Mouse (Mus musculus) intestine, postnatal 0 days (tissue): ENCODE measurements at regions not wholly inside any gene's neighbourhood (a gene's known extent, or its start where the extent isn't known, plus 50 kb on each side); places are given as distances from the start of the nearest gene placed in this dataset.

ENCODE experiments used
- ATAC-seq: fragments of 200-750 bp; cut with Nextera tagmentation; 2 replicates; pipeline ENCODE4 v1.8.0; 2017; ENCODE audit warnings: mild to moderate bottlenecking, moderate TSS enrichment, moderate library complexity
- H3K27ac ChIP-seq: fragments of 300-500 bp; sonication (generic); 2 replicates; pipeline ENCODE4 v1.5.1; 2014; ENCODE audit warnings: mild to moderate bottlenecking, low read depth, low read length, moderate library complexity
- H3K27me3 ChIP-seq: fragments of 300-500 bp; sonication (generic); replicated peaks from 2 replicates; pipeline ENCODE4 v1.6.1; 2014; ENCODE audit warnings: low read length, mixed read lengths; ENCODE audit not compliant: control insufficient read depth, insufficient read depth
- H3K36me3 ChIP-seq: fragments of 300-500 bp; sonication (generic); 2 replicates; pipeline ENCODE4 v1.6.1; 2014; ENCODE audit warnings: mild to moderate bottlenecking, moderate library complexity; ENCODE audit not compliant: control insufficient read depth, insufficient read depth
- H3K4me1 ChIP-seq: fragments of 300-500 bp; sonication (generic); replicated peaks from 2 replicates; pipeline ENCODE4 v1.6.1; 2014; ENCODE audit warnings: antibody characterized with exemption, low read length, mixed read lengths; ENCODE audit not compliant: control insufficient read depth, insufficient read depth
- H3K4me2 ChIP-seq: fragments of 300-500 bp; sonication (generic); replicated peaks from 2 replicates; pipeline ENCODE4 v1.6.1; 2014; ENCODE audit warnings: low read depth, mild to moderate bottlenecking, moderate library complexity
- H3K4me3 ChIP-seq: fragments of 300-500 bp; sonication (generic); 2 replicates; pipeline ENCODE4 v1.5.1; 2014; ENCODE audit warnings: low read depth, low read length
- H3K9ac ChIP-seq: fragments of 300-500 bp; sonication (generic); 2 replicates; pipeline ENCODE4 v1.6.1; 2014; ENCODE audit warnings: mild to moderate bottlenecking, low read depth, low read length
- H3K9me3 ChIP-seq: fragments of 300-500 bp; sonication (generic); 2 replicates; pipeline ENCODE4 v1.6.1; 2016; ENCODE audit warnings: mixed run types; ENCODE audit not compliant: control insufficient read depth
- CTCF ChIP-seq: sonication (generic); IDR thresholded peaks from 2 replicates; pipeline ENCODE4 v1.5.1; 2016; ENCODE audit warnings: low read depth, mild to moderate bottlenecking, control low read depth, antibody characterized with exemption, moderate library complexity
- WGBS: fragments of 180-500 bp; shearing (Covaris S2); extraction: QIAGEN DNeasy Blood & Tissue Kit; methylation state at CpG from one replicate; pipeline ENCODE4 v1.1.7; 2014; 5-methylcytosine and 5-hydroxymethylcytosine counted together

DNA sequence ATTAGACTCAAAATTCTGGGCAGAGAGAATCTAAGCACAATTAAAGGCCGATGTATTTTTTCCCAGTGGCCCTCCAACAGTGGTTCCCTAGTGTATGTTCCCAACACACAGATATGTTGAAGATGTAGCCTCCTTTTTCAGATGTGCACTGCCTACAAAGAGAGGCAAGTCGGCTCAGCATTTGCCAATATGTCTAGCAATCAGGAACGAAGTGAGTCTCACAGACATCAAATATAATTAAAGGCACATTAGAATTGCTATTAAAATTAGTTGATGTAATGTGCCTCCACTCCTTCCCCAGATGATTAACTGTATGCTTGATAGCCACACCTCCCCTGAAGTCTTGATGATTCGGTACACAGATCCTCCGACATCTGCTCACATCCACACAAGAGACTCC lies 565.8 kb upstream of the Nrp1 start:
- Histone ChIP-seq H3K4me3 (no peak overlapping the region), H3K4me1 (no peaks in the 10 kb centered on the region), H3K4me2 (no peak overlapping the region), H3K9me3 (no peaks in the 10 kb centered on the region), H3K27me3 (no peaks in the 10 kb centered on the region), H3K36me3 (no peaks in the 10 kb centered on the region), H3K27ac (no peak overlapping the region), H3K9ac (no peak overlapping the region)
- 93% methylated on average over 5 of the region's 5 CpGs for WGBS
- ATAC-seq = no peak
- TF ChIP-seq CTCF = no peak

- no peak for ATAC-seq
- no peaks in the 10 kb centered on the region for H3K9me3 ChIP-seq
- no peak overlapping the region for H3K4me3 ChIP-seq
- no peaks in the 10 kb centered on the region for H3K4me1 ChIP-seq
- H3K4me2 ChIP-seq = no peak overlapping the region
- no peak overlapping the region for H3K27ac ChIP-seq
- WGBS = 77% methylated on average over 6 of the region's 6 CpGs
- H3K27me3 ChIP-seq = no peaks in the 10 kb centered on the region
- H3K9ac ChIP-seq = no peak overlapping the region
- H3K36me3 ChIP-seq = no peaks in the 10 kb centered on the region
- TF ChIP-seq CTCF = no peak
These were observed 558.4 kb upstream of the Nrp1 start for GRCm38 (mm10) chr8:127799849-127800471.

GRCm38 (mm10) chr8:127802136-127802535 lies 556.3 kb upstream of the Nrp1 start:
- Histone ChIP-seq H3K27me3 (no peaks in the 10 kb centered on the region), H3K4me3 (no peak overlapping the region), H3K9ac (no peak overlapping the region), H3K36me3 (no peaks in the 10 kb centered on the region), H3K9me3 (no peaks in the 10 kb centered on the region), H3K4me2 (no peak overlapping the region), H3K27ac (no peak overlapping the region), H3K4me1 (no peaks in the 10 kb centered on the region)
- 64% methylated on average over 7 of the region's 7 CpGs for WGBS
- no peak for ATAC-seq
- no peak for TF ChIP-seq CTCF

DNA sequence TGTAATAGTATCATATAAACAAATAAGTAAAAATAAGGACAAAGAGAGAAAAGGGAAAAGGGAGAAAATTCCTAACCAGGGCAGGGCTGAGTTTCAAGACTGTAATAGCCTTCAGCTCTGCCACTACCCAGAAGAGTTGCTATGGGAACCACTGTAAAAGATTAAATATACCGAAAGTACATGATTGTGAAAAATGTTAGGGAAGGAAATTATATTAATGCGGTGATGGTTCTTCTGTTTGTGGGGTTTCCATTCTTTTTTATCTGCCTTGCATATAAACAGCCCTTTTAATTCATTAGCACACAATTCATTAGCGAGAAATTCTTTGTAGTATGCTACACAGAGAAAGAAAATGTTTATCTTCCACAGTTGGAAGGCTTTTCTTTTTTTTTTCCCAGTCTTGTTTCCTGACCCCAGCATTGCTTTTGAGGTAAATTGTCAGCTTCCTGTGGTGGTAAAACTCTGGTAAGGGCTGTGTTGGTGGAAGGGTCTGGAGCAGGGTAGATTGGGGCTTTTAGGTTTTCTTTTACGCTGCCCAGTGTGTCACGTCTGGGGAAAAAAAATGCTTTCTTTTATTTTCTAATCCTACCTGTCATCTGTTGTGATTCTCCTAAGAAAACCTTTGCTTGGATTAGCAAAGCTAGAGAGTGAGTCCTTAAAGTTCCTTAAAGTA lies 555.6 kb upstream of the Nrp1 start:
- no peaks in the 10 kb centered on the region for H3K9me3 ChIP-seq
- no peaks in the 10 kb centered on the region for H3K4me1 ChIP-seq
- no peak overlapping the region for H3K4me2 ChIP-seq
- H3K9ac ChIP-seq = no peak overlapping the region
- H3K4me3 ChIP-seq = no peak overlapping the region
- no peak overlapping the region for H3K27ac ChIP-seq
- WGBS = 57% methylated on average over 5 of the region's 5 CpGs
- TF ChIP-seq CTCF = no peak
- H3K36me3 ChIP-seq = no peaks in the 10 kb centered on the region
- no peak for ATAC-seq
- H3K27me3 ChIP-seq = no peaks in the 10 kb centered on the region

DNA sequence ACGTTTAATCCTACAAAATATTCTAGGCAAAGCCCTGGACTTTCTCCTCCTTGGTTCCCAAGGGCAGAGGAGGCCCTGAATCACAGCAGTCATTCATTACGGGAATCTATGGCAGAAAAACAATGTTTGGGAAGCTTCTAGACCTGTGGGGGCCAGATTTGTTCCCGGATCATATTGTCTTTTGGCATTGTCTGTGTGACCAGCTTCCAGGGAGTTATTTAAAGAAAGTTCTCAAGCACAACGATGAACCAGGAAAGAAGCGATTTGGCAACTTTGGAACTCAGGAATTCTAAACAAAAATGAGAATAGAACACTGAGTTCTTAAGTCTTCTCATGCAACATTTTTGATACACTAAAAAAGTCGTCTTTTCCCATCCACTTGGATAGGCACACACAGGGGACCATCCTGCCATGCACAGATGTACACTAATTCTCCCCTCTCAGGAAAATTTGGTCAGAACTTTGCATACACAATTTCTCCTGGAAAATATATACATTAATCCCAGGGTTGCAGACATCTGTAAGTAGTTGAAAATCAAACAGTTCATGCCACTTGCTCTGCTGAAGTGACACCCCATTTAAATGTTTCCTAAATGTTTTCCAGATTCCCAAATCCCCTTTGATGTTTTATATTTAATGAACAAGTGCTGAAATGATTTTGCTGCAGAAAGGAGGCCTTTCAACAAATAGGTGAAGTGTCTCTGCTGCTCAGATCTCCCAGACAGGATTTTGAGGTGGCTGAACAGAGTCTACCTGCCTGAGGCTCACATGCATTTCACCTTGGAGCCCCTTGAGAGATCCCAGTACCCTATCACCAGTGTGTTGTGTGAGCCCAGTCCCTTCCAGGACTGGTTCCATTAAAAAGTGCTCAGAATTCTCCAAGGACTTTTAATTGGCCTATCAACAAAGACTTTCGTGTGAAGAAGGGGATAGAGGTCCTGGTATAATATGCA lies 548.9 kb upstream of the Nrp1 start:
- Histone ChIP-seq H3K27ac (no peak overlapping the region), H3K4me1 (no peaks in the 10 kb centered on the region), H3K9me3 (no peaks in the 10 kb centered on the region), H3K4me3 (no peak overlapping the region), H3K4me2 (no peak overlapping the region), H3K36me3 (no peaks in the 10 kb centered on the region), H3K27me3 (no peaks in the 10 kb centered on the region), H3K9ac (no peak overlapping the region)
- WGBS = 60% methylated on average over 7 of the region's 7 CpGs
- ATAC-seq = no peak
- TF ChIP-seq CTCF = no peak

GRCm38 (mm10) chr8:127811338-127811737 lies 547.1 kb upstream of the Nrp1 start:
- 80% methylated on average over 8 of the region's 8 CpGs for WGBS
- H3K9ac ChIP-seq = no peak overlapping the region

More at GRCm38 (mm10) chr8:127811338-127811737, 547.1 kb upstream of the Nrp1 start:
- Histone ChIP-seq H3K27ac (no peak overlapping the region), H3K4me1 (no peaks in the 10 kb centered on the region), H3K27me3 (no peaks in the 10 kb centered on the region), H3K9me3 (no peaks in the 10 kb centered on the region), H3K36me3 (no peaks in the 10 kb centered on the region), H3K4me3 (no peak overlapping the region), H3K4me2 (no peak overlapping the region)
- no peak for TF ChIP-seq CTCF
- ATAC-seq = no peak
